Mouse (Mus musculus) heart, postnatal 0 days (tissue): ENCODE data around the gene Gpx4.
A peak's percentile ranks its signal among the peaks of the same experiment; 100 is the strongest.

Experiments
- CTCF ChIP-seq: IDR thresholded peaks from 2 replicates; pipeline ENCODE4 v1.5.1; 2016; ENCODE audit warnings: antibody characterized with exemption, control low read depth, low read depth
- EP300 ChIP-seq: IDR thresholded peaks from 2 replicates; pipeline ENCODE4 v1.6.1; 2016; ENCODE audit warnings: antibody characterized with exemption, low read depth

- TF ChIP-seq EP300: 0 out of 2 replicates have a peak, but pooled peaks have one; percentile 8
- no peak for TF ChIP-seq CTCF
Observed at GRCm38 (mm10) chr10:80087483-80087882, 40.5 kb downstream of the Gpx4 start.
